Mouse (Mus musculus) kidney, postnatal 36 days (tissue): ENCODE measurements around the gene Herc2.

Experiments used
- DNase-seq, 2 experiments: peaks; one replicate each; pipeline ENCODE4 v3.0.0; 2021 to 2022; ENCODE audit warnings: mixed read lengths in 2 of 2

Herc2 gene

DNA sequence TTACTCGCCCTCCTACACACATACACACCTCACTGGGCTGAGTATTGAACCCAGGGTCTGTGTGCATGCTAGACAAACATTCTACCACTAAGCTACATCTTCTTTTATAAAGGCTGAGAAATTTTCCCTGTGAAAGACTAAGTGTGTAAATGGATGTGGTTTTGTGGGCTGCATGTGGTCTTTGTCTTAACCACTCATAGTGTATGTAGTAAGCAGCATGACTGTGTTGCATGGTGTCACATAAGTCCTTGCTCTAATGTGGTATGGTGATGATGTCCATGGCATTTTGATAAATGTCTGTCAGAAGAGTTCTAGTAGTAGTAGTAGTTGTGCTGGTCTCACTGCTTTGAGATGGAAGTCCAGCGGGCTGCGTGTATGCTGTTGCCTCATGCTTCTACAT, 152.8 kb downstream of the Herc2 start:
- no peak for DNase-seq

DNA sequence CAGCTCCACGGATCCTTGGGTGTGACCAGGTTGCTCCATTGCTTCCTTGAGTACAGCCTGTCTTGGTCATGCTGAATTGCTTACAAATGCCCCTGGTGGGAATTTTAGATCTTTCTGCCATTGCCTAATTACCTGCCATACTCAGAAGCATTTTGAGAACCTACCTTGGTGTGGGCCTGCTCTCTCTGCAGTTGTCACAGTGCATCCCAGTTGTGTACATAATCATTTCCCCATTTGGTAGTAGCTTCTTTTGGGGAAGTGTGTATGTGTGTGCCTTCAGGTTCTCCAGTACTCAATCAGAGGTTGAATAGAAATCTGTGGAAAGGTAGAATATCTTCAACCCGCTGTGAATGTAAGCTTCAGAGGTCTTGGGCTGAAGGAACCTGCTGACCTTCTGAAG, 153.3 kb downstream of the Herc2 start:
- no peak for DNase-seq

- DNase-seq, result no peak
These were observed 154.9 kb downstream of the Herc2 start for GRCm38 (mm10) chr7:56204877-56205276.

- no peak for DNase-seq
These were observed 170.8 kb downstream of the Herc2 start for GRCm38 (mm10) chr7:56220811-56221210.

DNA sequence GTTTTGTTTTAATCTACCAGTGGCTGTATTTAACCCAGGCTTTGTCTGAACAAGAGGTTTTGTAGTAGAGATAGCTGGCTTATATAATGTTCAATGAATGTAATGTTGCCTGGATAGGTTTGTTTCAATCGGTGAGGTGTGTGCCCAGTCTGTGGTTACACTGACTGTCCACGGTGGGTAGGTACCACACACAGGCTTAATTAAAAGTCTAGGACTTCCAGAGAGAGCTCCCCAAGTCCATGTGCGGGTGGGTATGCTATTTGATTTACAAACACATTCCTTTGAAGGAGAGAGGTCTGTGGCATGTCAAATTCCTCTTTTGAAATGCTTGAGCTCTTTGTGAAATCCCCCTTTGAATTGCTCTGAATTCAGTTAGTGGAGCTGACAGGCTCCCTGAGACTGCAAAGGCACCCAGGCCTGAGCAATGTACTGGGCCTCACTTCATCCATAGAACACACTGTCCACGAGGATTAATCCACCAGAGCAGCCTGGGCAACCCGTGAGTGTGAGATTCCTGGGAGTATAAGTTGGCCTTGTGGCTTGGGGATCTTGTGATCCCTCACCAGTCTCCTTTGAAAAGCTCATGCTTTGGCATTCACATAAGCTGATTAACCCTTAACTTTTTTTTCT, 185.9 kb downstream of the Herc2 start:
- DNase-seq, result no peak

GRCm38 (mm10) chr7:56236617-56237016, 186.6 kb downstream of the Herc2 start:
- DNase-seq, result no peak

GRCm38 (mm10) chr7:56239543-56239942, 189.5 kb downstream of the Herc2 start, which contains the start of gene Oca2:
Oca2 (plus strand) TSS chr7:56239760.
- no peak for DNase-seq

GRCm38 (mm10) chr7:56254568-56254967, 204.6 kb downstream of the Herc2 start:
- no peak for DNase-seq

GRCm38 (mm10) chr7:56257875-56258441, 208.0 kb downstream of the Herc2 start:
- no peak for DNase-seq

DNA sequence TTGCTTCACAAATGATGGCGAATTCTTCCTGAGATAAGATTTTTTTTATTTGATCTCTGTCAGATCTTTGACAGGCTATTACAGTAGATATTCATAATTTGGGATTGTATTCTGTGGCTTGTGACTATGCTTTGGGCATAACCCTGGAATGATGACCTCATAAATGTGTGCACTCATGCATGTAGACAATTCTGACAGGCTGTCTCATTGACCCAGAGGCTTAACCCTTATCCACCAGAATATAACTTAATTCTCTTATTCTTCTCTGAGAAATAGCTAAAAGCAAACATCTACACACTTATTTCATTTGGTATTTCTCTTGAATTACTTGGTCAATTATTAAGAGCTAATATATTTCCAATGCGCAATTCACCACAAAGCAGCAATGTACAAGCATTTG, 227.5 kb downstream of the Herc2 start:
- no peak for DNase-seq
